Mouse (Mus musculus) heart, adult 2 months (tissue): ENCODE measurements at regions not wholly inside any gene's neighbourhood (a gene's known extent, or its start where the extent isn't known, plus 50 kb on each side); places are given as distances from the start of the nearest gene placed in this dataset.
A peak's percentile ranks its signal among the peaks of the same experiment; 100 is the strongest.

Source experiments
- DNase-seq, 2 experiments: peaks; one replicate each; pipeline ENCODE4 v3.0.0; 2021
- H3K27ac ChIP-seq: fragments of 200-600 bp; 2 replicates; pipeline ENCODE4 v1.8.1; 2022
- H3K27me3 ChIP-seq: fragments of 200-500 bp; 2 replicates; pipeline ENCODE4 v1.6.1; 2012; ENCODE audit warnings: mild to moderate bottlenecking, low read length, inconsistent platforms, mixed read lengths; ENCODE audit not compliant: control insufficient read depth, insufficient read depth
- H3K36me3 ChIP-seq: fragments of 200-500 bp; 2 replicates; pipeline ENCODE4 v1.6.1; 2012; ENCODE audit warnings: low read length, inconsistent platforms; ENCODE audit not compliant: control insufficient read depth, insufficient read depth
- H3K4me1 ChIP-seq: fragments of 200-500 bp; 2 replicates; pipeline ENCODE4 v1.6.1; 2011; ENCODE audit warnings: low read length; ENCODE audit not compliant: control insufficient read depth, insufficient read depth
- H3K4me3 ChIP-seq: fragments of 200-600 bp; 2 replicates; pipeline ENCODE4 v1.8.1; 2022
- H3K79me2 ChIP-seq: fragments of 200-500 bp; replicated peaks from 2 replicates; pipeline ENCODE4 v1.6.1; 2012; ENCODE audit warnings: mild to moderate bottlenecking, inconsistent platforms, low read length, moderate library complexity, mixed read lengths; ENCODE audit not compliant: control insufficient read depth, insufficient read depth
- H3K9ac ChIP-seq: fragments of 200-500 bp; 2 replicates; pipeline ENCODE4 v1.6.1; 2012; ENCODE audit warnings: low read depth, mild to moderate bottlenecking, control low read depth, inconsistent platforms, low read length, mixed read lengths
- CTCF ChIP-seq: fragments of 200-600 bp; IDR thresholded peaks from 2 replicates; pipeline ENCODE4 v1.8.1; 2022; ENCODE audit warnings: antibody characterized with exemption, mild to moderate bottlenecking, moderate library complexity
- EP300 ChIP-seq: fragments of 200-500 bp; IDR thresholded peaks from 2 replicates; pipeline ENCODE4 v1.6.1; 2011; ENCODE audit warnings: low read depth, low read length, control low read depth; ENCODE audit not compliant: insufficient read depth
- POLR2A ChIP-seq: fragments of 200-500 bp; IDR thresholded peaks from 2 replicates; pipeline ENCODE4 v1.6.1; 2011; ENCODE audit warnings: mild to moderate bottlenecking, low read depth, low read length, control low read depth; ENCODE audit not compliant: insufficient read depth
- WGBS: fragments of 180-500 bp; shearing (Covaris S2); methylation state at CpG from one replicate; pipeline ENCODE4 v1.1.7; 2018; 5-methylcytosine and 5-hydroxymethylcytosine counted together
- intact Hi-C: fragments of 180-260 bp; cut with DNase I; formaldehyde crosslinking; loops from one replicate; pipeline ENCODE4 v1.15.1; 2025

DNA sequence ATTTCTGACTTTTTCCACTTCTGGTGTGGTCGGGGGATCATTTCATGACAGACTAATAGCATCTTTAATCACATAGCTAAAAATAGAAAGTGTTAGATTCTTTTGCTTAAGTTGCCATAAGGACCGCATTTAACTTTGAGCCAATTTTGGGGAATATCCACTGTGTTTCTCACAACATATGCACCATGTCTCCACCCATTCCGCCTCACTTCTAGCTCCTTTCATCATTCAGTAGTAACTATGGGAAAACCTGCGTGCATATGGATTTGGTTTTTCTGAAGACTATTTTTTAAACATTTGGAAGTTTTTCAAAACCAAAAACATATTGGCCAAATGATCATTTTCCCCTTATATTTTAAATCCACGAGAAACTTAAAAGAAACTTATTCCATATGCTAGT lies 639.2 kb downstream of the Robo2 start:
- intact Hi-C loops, result no loop called here
- Histone ChIP-seq H3K27me3 (no peaks in the 10 kb centered on the region), H3K4me3 (no peak overlapping the region), H3K36me3 (no peaks in the 10 kb centered on the region), H3K79me2 (no peaks in the 10 kb centered on the region), H3K27ac (no peak overlapping the region), H3K9ac (no peak overlapping the region), H3K4me1 (no peaks in the 10 kb centered on the region)
- TF ChIP-seq POLR2A (no peak), EP300 (no peak), CTCF (no peak)
- DNase-seq, result no peak
- WGBS, result 61% methylated on average over 5 of the region's 5 CpGs

DNA sequence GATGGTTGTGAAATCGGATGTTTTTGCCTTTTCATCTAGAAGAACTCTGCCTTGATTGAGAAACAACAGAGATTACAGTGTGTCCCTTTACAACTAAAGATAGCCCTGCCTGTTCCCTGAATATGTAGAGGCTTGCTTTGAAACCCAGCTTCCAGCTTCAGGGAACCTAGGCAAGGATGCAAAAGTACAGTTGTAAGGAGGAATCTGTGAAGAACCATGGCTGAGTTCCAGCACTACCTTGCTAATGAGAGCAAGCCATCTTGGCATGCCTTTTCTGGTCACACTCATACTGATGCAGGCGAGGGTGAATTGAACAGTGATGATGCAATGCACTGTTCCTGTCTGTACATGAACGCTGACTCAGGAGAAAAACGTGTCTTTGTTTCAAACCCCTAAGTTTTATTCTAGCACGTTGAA lies 641.2 kb downstream of the Robo2 start:
- Histone ChIP-seq H3K79me2 (no peaks in the 10 kb centered on the region), H3K27ac (no peak overlapping the region), H3K9ac (no peak overlapping the region), H3K36me3 (no peaks in the 10 kb centered on the region), H3K4me3 (no peak overlapping the region), H3K4me1 (no peaks in the 10 kb centered on the region), H3K27me3 (no peaks in the 10 kb centered on the region)
- intact Hi-C loops, result no loop called here
- TF ChIP-seq EP300 (no peak), POLR2A (no peak), CTCF (no peak)
- peak in 1 of 2 experiments; percentile 9 for DNase-seq
- 43% methylated on average over 5 of the region's 5 CpGs for WGBS

DNA sequence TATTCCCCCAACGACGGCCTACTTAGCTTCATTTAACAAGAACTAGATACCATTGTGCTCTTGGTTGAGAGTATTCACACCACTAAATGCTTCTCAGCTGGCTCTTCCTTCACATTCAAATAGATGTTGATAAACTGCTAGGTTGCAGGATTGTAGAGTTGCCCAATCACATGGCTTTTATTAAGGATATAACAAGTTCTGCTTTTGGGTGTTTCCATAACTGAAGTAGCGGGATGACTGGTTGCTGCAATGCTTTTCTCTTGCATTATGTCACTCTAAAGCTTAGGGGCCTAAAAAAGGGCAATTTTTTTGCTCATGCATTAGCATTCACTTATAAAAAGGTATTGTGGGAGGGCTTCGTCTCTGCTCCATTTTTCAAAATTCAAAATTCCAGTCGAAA lies 641.9 kb downstream of the Robo2 start:
- Histone ChIP-seq H3K4me1 (no peaks in the 10 kb centered on the region), H3K4me3 (no peak overlapping the region), H3K9ac (no peak overlapping the region), H3K27me3 (no peaks in the 10 kb centered on the region), H3K79me2 (no peaks in the 10 kb centered on the region), H3K27ac (no peak overlapping the region), H3K36me3 (no peaks in the 10 kb centered on the region)
- 82% methylated on average over 5 of the region's 5 CpGs for WGBS
- TF ChIP-seq CTCF (no peak), POLR2A (no peak), EP300 (no peak)
- no peak for DNase-seq
- intact Hi-C loops, result no loop called here

DNA sequence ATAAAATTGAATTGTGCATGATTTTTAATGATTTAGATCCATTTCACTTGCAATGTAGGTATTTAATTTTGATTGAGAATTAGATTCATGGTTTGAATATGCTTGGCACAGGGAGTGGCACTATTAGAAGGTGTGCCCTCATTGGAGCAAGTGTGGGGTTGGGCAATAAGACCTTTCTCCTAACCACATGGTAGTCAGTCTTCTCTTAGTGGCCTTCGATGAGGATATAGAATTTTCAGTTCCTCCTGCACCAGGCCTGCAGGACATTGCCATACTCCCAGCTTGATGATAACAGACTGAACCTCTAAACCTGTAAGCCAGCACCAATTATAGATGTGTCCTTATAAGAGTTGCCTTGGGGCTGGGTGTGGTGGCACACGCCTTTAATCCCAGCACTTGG lies 642.9 kb downstream of the Robo2 start:
- TF ChIP-seq EP300, result no peak
- TF ChIP-seq CTCF, result no peak
- no peak for TF ChIP-seq POLR2A
- H3K4me1 ChIP-seq, result no peaks in the 10 kb centered on the region
- WGBS, result 89% methylated on average over 2 of the region's 2 CpGs
- no peaks in the 10 kb centered on the region for H3K79me2 ChIP-seq
- H3K27ac ChIP-seq, result no peak overlapping the region
- H3K4me3 ChIP-seq, result no peak overlapping the region
- no peaks in the 10 kb centered on the region for H3K36me3 ChIP-seq
- H3K9ac ChIP-seq, result no peak overlapping the region
- DNase-seq, result no peak
- H3K27me3 ChIP-seq, result no peaks in the 10 kb centered on the region
- intact Hi-C loops, result no loop called here

DNA sequence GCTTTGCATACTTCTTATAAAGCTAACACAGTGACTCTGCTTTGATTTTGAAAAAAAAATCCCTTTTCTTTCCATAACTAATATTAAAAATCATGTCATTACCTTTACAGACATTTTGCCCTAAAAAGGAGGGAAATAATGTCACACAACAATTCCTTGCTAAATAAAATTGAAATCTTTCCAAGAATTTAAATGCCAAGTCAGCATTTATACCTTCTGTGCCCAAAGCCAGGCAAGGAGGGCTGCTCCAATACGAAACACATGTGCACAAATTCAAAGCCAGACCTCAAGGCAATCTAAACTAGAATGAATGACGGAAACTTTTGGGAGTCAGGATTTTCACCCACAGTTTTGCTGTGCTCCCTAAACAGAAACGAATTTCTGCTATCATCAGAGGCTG lies 646.4 kb downstream of the Robo2 start:
- Histone ChIP-seq H3K4me3 (no peak overlapping the region), H3K27me3 (no peaks in the 10 kb centered on the region), H3K27ac (no peak overlapping the region), H3K9ac (no peak overlapping the region), H3K79me2 (no peaks in the 10 kb centered on the region), H3K4me1 (no peaks in the 10 kb centered on the region), H3K36me3 (no peaks in the 10 kb centered on the region)
- WGBS, result 80% methylated on average over 3 of the region's 3 CpGs
- DNase-seq, result no peak
- intact Hi-C loops, result no loop called here
- TF ChIP-seq POLR2A (no peak), CTCF (no peak), EP300 (no peak)

DNA sequence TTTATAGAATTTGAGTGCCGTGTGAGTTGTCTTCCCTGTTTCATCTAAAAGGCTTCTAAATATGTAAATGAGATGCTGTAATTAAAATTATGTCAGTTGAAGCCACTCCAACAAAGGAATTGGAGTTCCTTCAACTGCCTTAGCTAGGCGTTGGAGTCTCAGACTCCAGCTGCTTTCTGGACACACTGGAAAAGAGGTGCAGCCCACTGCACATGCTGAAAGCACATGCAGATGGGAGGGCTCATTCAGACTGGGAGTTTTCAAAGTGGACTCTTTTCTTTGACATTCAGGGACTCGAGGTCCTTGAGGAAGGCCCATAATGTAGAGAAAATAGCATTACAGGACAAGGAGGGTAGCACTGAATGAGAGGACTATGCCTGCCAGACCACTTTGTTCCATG lies 650.7 kb downstream of the Robo2 start:
- H3K27ac ChIP-seq, result no peak overlapping the region
- H3K36me3 ChIP-seq, result no peaks in the 10 kb centered on the region
- H3K27me3 ChIP-seq, result no peaks in the 10 kb centered on the region
- no peaks in the 10 kb centered on the region for H3K79me2 ChIP-seq
- H3K9ac ChIP-seq, result no peak overlapping the region
- H3K4me1 ChIP-seq, result no peaks in the 10 kb centered on the region
- H3K4me3 ChIP-seq, result no peak overlapping the region
- intact Hi-C loops, result no loop called here
- no peak for DNase-seq
- TF ChIP-seq CTCF, result no peak
- no peak for TF ChIP-seq POLR2A
- TF ChIP-seq EP300, result no peak
- WGBS, result 72% methylated on average over 3 of the region's 3 CpGs
